Mouse (Mus musculus) C2C12 (cell line): ENCODE results near the gene Zfp970. TPM values are rescaled to one million over a fixed set of nuclear protein-coding genes. Genes with fewer than 3 reads are reported as not detected.
"Not testable (repeated sequence)": the region's sequence is repeated elsewhere in the genome, so short reads cannot be mapped to it uniquely, and the experiment has no call there.

Source experiments
- H3K27me3 ChIP-seq: one replicate; pipeline ENCODE4 v1.6.1; 2011; ENCODE audit not compliant: control insufficient read depth, insufficient read depth, insufficient read length
- H3K36me3 ChIP-seq: one replicate; pipeline ENCODE4 v1.6.1; 2011; ENCODE audit not compliant: control insufficient read depth, insufficient read depth
- H3K4me3 ChIP-seq: one replicate; pipeline ENCODE4 v1.5.1; 2011; ENCODE audit warnings: mild to moderate bottlenecking, control low read depth; ENCODE audit not compliant: poor library complexity, insufficient read depth, severe bottlenecking
- H3K79me2 ChIP-seq: one replicate; pipeline ENCODE4 v1.6.1; 2011; ENCODE audit not compliant: control insufficient read depth, insufficient read depth
- H3K79me3 ChIP-seq: one replicate; pipeline ENCODE4 v1.6.1; 2011; ENCODE audit warnings: low read depth, control low read depth
- H3ac ChIP-seq: one replicate; pipeline ENCODE3; 2011; ENCODE audit warnings: low read depth; ENCODE audit not compliant: control insufficient read depth, insufficient read length
- long read RNA-seq, 2 experiments: library from polyadenylated mRNA; unstranded; transcript quantifications; one replicate each; pipeline ENCODE4 v2.0.0; 2019 to 2020
- polyA plus RNA-seq: library from polyadenylated mRNA; unstranded; fragments of >200 nt; fragmentation: generic; extraction: Trizol; gene quantifications from one replicate; pipeline ENCODE4 v1.2.1, GENCODE M21; 2012; ENCODE audit warnings: missing spikeins

The Zfp970 gene
- 0.90 TPM for polyA plus RNA-seq
- long read RNA-seq, experiment 1, partial matches to known transcripts, result 0 of 2 reads
- long read RNA-seq, experiment 1, other reads (novel, unspliced or antisense), result 1 of 2 reads
- long read RNA-seq, experiment 2, transcript Zfp970-202 (4 exons, 1,569 nt), result major isoform, 5 of 9 reads
- long read RNA-seq, experiment 2, partial matches to known transcripts, result 0 of 9 reads
- long read RNA-seq, experiment 2, other reads (novel, unspliced or antisense), result 1 of 9 reads

- H3K27me3 ChIP-seq, H3ac ChIP-seq, H3K36me3 ChIP-seq, H3K79me3 ChIP-seq, H3K79me2 ChIP-seq: not testable (repeated sequence)
- H3K4me3 ChIP-seq, result peak within 1 kb of the TSS; percentile 30
Observed at GRCm38 (mm10) chr2:177464676-177465075, at the start of gene Zfp970. Gene Zfp970 (plus strand): TSS chr2:177464733.

- not testable (repeated sequence) for H3K79me3 ChIP-seq, H3K27me3 ChIP-seq, H3K4me3 ChIP-seq, H3K79me2 ChIP-seq, H3ac ChIP-seq, H3K36me3 ChIP-seq
Observed at GRCm38 (mm10) chr2:177468222-177468621, 3.7 kb downstream of the Zfp970 start.

- not testable (repeated sequence) for H3K4me3 ChIP-seq, H3K36me3 ChIP-seq, H3ac ChIP-seq, H3K27me3 ChIP-seq, H3K79me3 ChIP-seq, H3K79me2 ChIP-seq
Observed at GRCm38 (mm10) chr2:177472261-177472660, 7.7 kb downstream of the Zfp970 start.

- not testable (repeated sequence) for H3K4me3 ChIP-seq
Observed at GRCm38 (mm10) chr2:177481971-177482370, 17.4 kb downstream of the Zfp970 start.

GRCm38 (mm10) chr2:177483238-177483948 is 18.9 kb downstream of the Zfp970 start:
- H3K36me3 ChIP-seq, H3K27me3 ChIP-seq, H3ac ChIP-seq, H3K4me3 ChIP-seq, H3K79me2 ChIP-seq, H3K79me3 ChIP-seq: not testable (repeated sequence)

More at GRCm38 (mm10) chr2:177481971-177482370, 17.4 kb downstream of the Zfp970 start:
- not testable (repeated sequence) for H3K79me3 ChIP-seq, H3K36me3 ChIP-seq, H3K27me3 ChIP-seq, H3ac ChIP-seq, H3K79me2 ChIP-seq

- H3K4me3 ChIP-seq, result peak within 1 kb of the TSS; percentile 25
- not testable (repeated sequence) for H3K79me2 ChIP-seq, H3K27me3 ChIP-seq, H3K36me3 ChIP-seq, H3ac ChIP-seq, H3K79me3 ChIP-seq
Observed at GRCm38 (mm10) chr2:177498067-177498466, 33.5 kb downstream of the Zfp970 start, which contains the start of gene Gm14403. Gene Gm14403 (plus strand): TSS chr2:177498215.

- not testable (repeated sequence) for H3ac ChIP-seq, H3K36me3 ChIP-seq, H3K4me3 ChIP-seq, H3K27me3 ChIP-seq, H3K79me2 ChIP-seq, H3K79me3 ChIP-seq
Observed at GRCm38 (mm10) chr2:177499182-177499581, 34.6 kb downstream of the Zfp970 start.

- not testable (repeated sequence) for H3K4me3 ChIP-seq, H3K36me3 ChIP-seq, H3ac ChIP-seq, H3K27me3 ChIP-seq, H3K79me2 ChIP-seq, H3K79me3 ChIP-seq
Observed at GRCm38 (mm10) chr2:177505211-177505719, 40.7 kb downstream of the Zfp970 start.

GRCm38 (mm10) chr2:177511381-177511780 is 46.8 kb downstream of the Zfp970 start:
- H3K27me3 ChIP-seq, H3K79me2 ChIP-seq, H3ac ChIP-seq, H3K4me3 ChIP-seq, H3K79me3 ChIP-seq, H3K36me3 ChIP-seq: not testable (repeated sequence)

- H3K36me3 ChIP-seq, H3K79me3 ChIP-seq, H3K27me3 ChIP-seq, H3ac ChIP-seq, H3K4me3 ChIP-seq, H3K79me2 ChIP-seq: not testable (repeated sequence)
Observed at GRCm38 (mm10) chr2:177511972-177512371, 47.4 kb downstream of the Zfp970 start.

- H3K27me3 ChIP-seq, H3K36me3 ChIP-seq, H3K4me3 ChIP-seq, H3ac ChIP-seq, H3K79me3 ChIP-seq, H3K79me2 ChIP-seq: not testable (repeated sequence)
Observed at GRCm38 (mm10) chr2:177513991-177514479, 49.5 kb downstream of the Zfp970 start.
